Mouse (Mus musculus) liver, adult 2 months (tissue): ENCODE results near the gene Krtcap2.

Source experiments
- CTCF ChIP-seq: fragments of 200-500 bp; IDR thresholded peaks from 2 replicates; pipeline ENCODE4 v1.5.1; 2011; ENCODE audit warnings: low read depth, low read length, control low read depth
- POLR2A ChIP-seq: fragments of 200-500 bp; IDR thresholded peaks from 2 replicates; pipeline ENCODE4 v1.6.1; 2011; ENCODE audit warnings: low read length, control low read depth; ENCODE audit not compliant: insufficient read depth; ENCODE audit errors: extremely low read depth

- TF ChIP-seq CTCF (no peak), POLR2A (no peak)
Observed at GRCm38 (mm10) chr3:89221167-89221566, 24.6 kb upstream of the Krtcap2 start.
